Mouse (Mus musculus) bone marrow macrophage, adult 2 months (primary cell): ENCODE measurements around the gene Rgl2. TPM values are rescaled to one million over a fixed set of nuclear protein-coding genes. Genes with fewer than 3 reads are reported as not detected.

Source experiments
- H3K27ac ChIP-seq: 2 replicates; pipeline ENCODE4 v1.5.1; 2012; ENCODE audit warnings: low read depth, low read length; ENCODE audit not compliant: insufficient read depth
- H3K4me1 ChIP-seq: 2 replicates; pipeline ENCODE4 v1.6.1; 2012; ENCODE audit warnings: low read length; ENCODE audit not compliant: control insufficient read depth, insufficient read depth
- H3K4me3 ChIP-seq: 2 replicates; pipeline ENCODE4 v1.5.1; 2012; ENCODE audit warnings: mild to moderate bottlenecking, low read length, moderate library complexity; ENCODE audit not compliant: insufficient read depth
- CTCF ChIP-seq: IDR thresholded peaks from 2 replicates; pipeline ENCODE4 v1.5.1; 2012; ENCODE audit warnings: low read depth, mild to moderate bottlenecking, low read length, moderate library complexity
- polyA plus RNA-seq: library from polyadenylated mRNA; stranded (reverse); fragments of >200 nt; gene quantifications from 2 replicates; pipeline ENCODE4 v1.2.4, GENCODE M21; 2012; ENCODE audit not compliant: missing spikeins, insufficient read depth, insufficient read length

Rgl2 gene
- polyA plus RNA-seq, 1 experiment = 209 TPM

- peak overlapping the region; percentile 73; the same call in 1 of the 2 replicates for H3K4me3 ChIP-seq
- peak; percentile 90 for TF ChIP-seq CTCF
- peak overlapping the region; percentile 93 for H3K27ac ChIP-seq
- H3K4me1 ChIP-seq = peaks cover 24% of the 10 kb centered on the region
Measured at GRCm38 (mm10) chr17:33982136-33982535, 52.8 kb downstream of the Rgl2 start.

Other genes with a start within 250 kb of the Rgl2 start
- 320 and 384 TPM in 2 replicates for gene Hnrnpm, start 242.7 kb upstream of the Rgl2 start, polyA plus RNA-seq
- gene March2, start 210.9 kb upstream of the Rgl2 start, polyA plus RNA-seq = 61.3 and 62.9 TPM in 2 replicates
- gene Rab11b, start 169.0 kb upstream of the Rgl2 start, polyA plus RNA-seq = 128 TPM in 2 replicates
- gene Angptl4, start 147.7 kb upstream of the Rgl2 start, polyA plus RNA-seq = 8.4 and 11.0 TPM in 2 replicates
- gene Kank3, start 119.0 kb upstream of the Rgl2 start, polyA plus RNA-seq = 27.5 and 33.3 TPM in 2 replicates
- gene Rps28, start 105.0 kb upstream of the Rgl2 start, polyA plus RNA-seq = 1,369 and 1,530 TPM in 2 replicates
- 197 and 199 TPM in 2 replicates for gene Ndufa7, start 105.0 kb upstream of the Rgl2 start, polyA plus RNA-seq
- gene Cd320, start 86.5 kb upstream of the Rgl2 start, polyA plus RNA-seq = 4.4 TPM in 2 replicates
- not detected in 2 replicates for gene Gm7029, start 55.7 kb upstream of the Rgl2 start, polyA plus RNA-seq
- 35.5 and 36.3 TPM in 2 replicates for gene Kifc1, start 38.9 kb upstream of the Rgl2 start, polyA plus RNA-seq
- gene Platr17, start 24.4 kb upstream of the Rgl2 start, polyA plus RNA-seq = 3.5 and 6.4 TPM in 2 replicates
- 58.1 and 69.3 TPM in 2 replicates for gene Daxx, start 20.1 kb upstream of the Rgl2 start, polyA plus RNA-seq
- gene Tapbp, start 13.6 kb upstream of the Rgl2 start, polyA plus RNA-seq = 389 and 454 TPM in 2 replicates
- 21.8 and 24.0 TPM in 2 replicates for gene Zbtb22, start 13.6 kb upstream of the Rgl2 start, polyA plus RNA-seq
- gene Pfdn6, start 10.8 kb downstream of the Rgl2 start, polyA plus RNA-seq = 54.1 and 54.9 TPM in 2 replicates
- 10.1 and 10.2 TPM in 2 replicates for gene Wdr46, start 11.1 kb downstream of the Rgl2 start, polyA plus RNA-seq
- gene B3galt4, start 21.9 kb downstream of the Rgl2 start, polyA plus RNA-seq = 8.3 and 8.7 TPM in 2 replicates
- gene Vps52, start 26.3 kb downstream of the Rgl2 start, polyA plus RNA-seq = 41.3 and 49.7 TPM in 2 replicates
- 1,144 and 1,230 TPM in 2 replicates for gene Rps18, start 26.5 kb downstream of the Rgl2 start, polyA plus RNA-seq
- gene H2-K1, start 70.8 kb downstream of the Rgl2 start, polyA plus RNA-seq = 2,635 and 2,812 TPM in 2 replicates
- gene Ring1, start 95.1 kb downstream of the Rgl2 start, polyA plus RNA-seq = 22.8 and 22.9 TPM in 2 replicates
- 64.2 and 78.0 TPM in 2 replicates for gene H2-Ke6, start 98.5 kb downstream of the Rgl2 start, polyA plus RNA-seq
- gene Slc39a7, start 102.1 kb downstream of the Rgl2 start, polyA plus RNA-seq = 62.3 and 70.1 TPM in 2 replicates
- gene Rxrb, start 102.3 kb downstream of the Rgl2 start, polyA plus RNA-seq = 50.2 and 51.9 TPM in 2 replicates
- 0.51 and 0.61 TPM in 2 replicates for gene Col11a2, start 109.9 kb downstream of the Rgl2 start, polyA plus RNA-seq
- gene H2-Oa, start 162.8 kb downstream of the Rgl2 start, polyA plus RNA-seq = 0.88 TPM in 1 of 2 replicates, not detected in the other
- gene H2-DMa, start 190.0 kb downstream of the Rgl2 start, polyA plus RNA-seq = 206 and 214 TPM in 2 replicates
- 156 and 185 TPM in 2 replicates for gene Brd2, start 193.1 kb downstream of the Rgl2 start, polyA plus RNA-seq
- 3.0 and 4.9 TPM in 2 replicates for gene H2-DMb2, start 213.8 kb downstream of the Rgl2 start, polyA plus RNA-seq
- 232 and 258 TPM in 2 replicates for gene H2-DMb1, start 223.5 kb downstream of the Rgl2 start, polyA plus RNA-seq